Mouse (Mus musculus) lung, adult 2 months (tissue): ENCODE results near the gene Ddx18.

ENCODE experiments used
- CTCF ChIP-seq: fragments of 200-500 bp; IDR thresholded peaks from 2 replicates; pipeline ENCODE4 v1.5.1; 2011; ENCODE audit warnings: mild to moderate bottlenecking, low read length, control low read depth; ENCODE audit not compliant: insufficient read depth
- POLR2A ChIP-seq: fragments of 200-500 bp; IDR thresholded peaks from 2 replicates; pipeline ENCODE4 v1.6.1; 2011; ENCODE audit warnings: low read depth, mild to moderate bottlenecking, control low read depth, low read length, borderline replicate concordance; ENCODE audit errors: extremely low read depth

GRCm38 (mm10) chr1:121557861-121558260, 9.9 kb downstream of the Ddx18 start:
- no peak for TF ChIP-seq CTCF
- no peak for TF ChIP-seq POLR2A
